Mouse (Mus musculus) stomach, postnatal 0 days (tissue): ENCODE data around the gene Lrpprc.

Source experiments
- CTCF ChIP-seq: IDR thresholded peaks from 2 replicates; pipeline ENCODE4 v1.5.1; 2016; ENCODE audit warnings: antibody characterized with exemption, low read depth, mild to moderate bottlenecking, moderate library complexity
- EP300 ChIP-seq: optimal IDR thresholded peaks from 2 replicates; pipeline ENCODE3; 2016; ENCODE audit warnings: antibody characterized with exemption

DNA sequence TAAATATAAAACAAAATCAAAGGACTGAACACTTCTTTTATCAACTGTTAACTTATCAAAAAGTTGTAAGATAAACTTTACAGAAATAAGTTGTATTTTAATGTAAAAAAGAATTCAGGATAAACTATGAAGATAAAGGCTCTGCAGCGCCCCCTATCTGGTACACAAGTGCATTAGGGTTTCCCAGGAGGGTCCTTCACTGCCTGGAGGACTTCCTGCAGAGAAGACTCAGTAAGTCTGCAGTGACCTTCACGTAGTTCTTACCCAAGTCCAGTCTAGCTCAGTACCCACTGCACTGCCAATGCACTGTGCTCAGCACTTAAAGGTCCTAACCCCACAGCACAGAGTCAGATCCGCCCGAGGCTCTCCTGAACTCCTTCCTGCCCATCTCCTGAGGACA lies 83.2 kb downstream of the Lrpprc start:
- peak; percentile 58 for TF ChIP-seq CTCF
- TF ChIP-seq EP300, result no peak
